Mouse (Mus musculus) effector memory CD4-positive, alpha-beta T cell, adult 7 months (primary cell): ENCODE results near the gene Gm7942. TPM values are rescaled to one million over a fixed set of nuclear protein-coding genes. Genes with fewer than 3 reads are reported as not detected.

Experiments used
- polyA plus RNA-seq: library from polyadenylated mRNA; unstranded; fragments of 100-300 nt; shearing (Covaris generic); gene quantifications from one replicate; pipeline ENCODE4 v1.2.1, GENCODE M21; 2017

Gm7942 gene
- polyA plus RNA-seq, result not detected

GRCm38 (mm10) chr5:95106638-95107037 is at the start of gene Gm7942:
Gene Gm7942 (plus strand): TSS chr5:95106938.

Other genes with a start within 250 kb of the Gm7942 start
- gene Gm3183, start 241.5 kb upstream of the Gm7942 start, polyA plus RNA-seq, result 2.4 TPM
- gene Gm6367, start 118.3 kb upstream of the Gm7942 start, polyA plus RNA-seq, result not detected
- gene Gm16513, start 75.7 kb downstream of the Gm7942 start, polyA plus RNA-seq, result 2.2 TPM
- gene Gm10424, start 165.8 kb downstream of the Gm7942 start, polyA plus RNA-seq, result not detected
- gene Gm3259, start 199.0 kb downstream of the Gm7942 start, polyA plus RNA-seq, result not detected